Mouse (Mus musculus): ENCODE data around the gene Cadm1. TPM values are rescaled to one million over a fixed set of nuclear protein-coding genes. Genes with fewer than 3 reads are reported as not detected.

Gene Cadm1
- polyA plus RNA-seq, 1 experiment from 2014 or later = 41.3 TPM

- H3K4me1 ChIP-seq (ENCODE audit: control insufficient read depth, insufficient read depth, low read length) = peaks cover 3% of the 10 kb centered on the region; the same call in 1 of the 2 replicates
- H3K27ac ChIP-seq (ENCODE audit: low read length) = no peak overlapping the region
- no peak for ATAC-seq (ENCODE audit: insufficient read depth, low FRiP score)
- H3K4me2 ChIP-seq (ENCODE audit: low read depth, low read length) = no peak overlapping the region
- no peaks in the 10 kb centered on the region for H3K9me3 ChIP-seq (replicated peaks; ENCODE audit: control insufficient read depth, low read length)
- H3K27me3 ChIP-seq (ENCODE audit: control insufficient read depth, insufficient read depth, low read length) = no peaks in the 10 kb centered on the region
- H3K9ac ChIP-seq (ENCODE audit: low read length) = no peak overlapping the region
- H3K4me3 ChIP-seq (replicated peaks; ENCODE audit: low read length) = no peak overlapping the region
- H3K36me3 ChIP-seq (ENCODE audit: control insufficient read depth, insufficient read depth, low read length) = no peaks in the 10 kb centered on the region
- 62% methylated on average over 4 of the region's 4 CpGs for WGBS
Measured at GRCm38 (mm10) chr9:47652936-47653335, 123.0 kb downstream of the Cadm1 start.

- Histone ChIP-seq H3K4me1 (ENCODE audit: control insufficient read depth, insufficient read depth, low read length) (no peaks in the 10 kb centered on the region), H3K4me3 (replicated peaks; ENCODE audit: low read length) (no peak overlapping the region), H3K9ac (ENCODE audit: low read length) (no peak overlapping the region), H3K4me2 (ENCODE audit: low read depth, low read length) (no peak overlapping the region), H3K9me3 (replicated peaks; ENCODE audit: control insufficient read depth, low read length) (no peaks in the 10 kb centered on the region), H3K27ac (ENCODE audit: low read length) (no peak overlapping the region), H3K27me3 (ENCODE audit: control insufficient read depth, insufficient read depth, low read length) (no peaks in the 10 kb centered on the region), H3K36me3 (ENCODE audit: control insufficient read depth, insufficient read depth, low read length) (no peaks in the 10 kb centered on the region)
- no peak for ATAC-seq (ENCODE audit: insufficient read depth, low FRiP score)
- WGBS = 81% methylated on average over 6 of the region's 6 CpGs
Measured at GRCm38 (mm10) chr9:47659366-47660090, 129.6 kb downstream of the Cadm1 start.

GRCm38 (mm10) chr9:47661611-47662010, 131.6 kb downstream of the Cadm1 start:
- Histone ChIP-seq H3K4me2 (ENCODE audit: low read depth, low read length) (no peak overlapping the region), H3K36me3 (ENCODE audit: control insufficient read depth, insufficient read depth, low read length) (no peaks in the 10 kb centered on the region), H3K9ac (ENCODE audit: low read length) (no peak overlapping the region), H3K27me3 (ENCODE audit: control insufficient read depth, insufficient read depth, low read length) (no peaks in the 10 kb centered on the region), H3K4me3 (replicated peaks; ENCODE audit: low read length) (no peak overlapping the region), H3K9me3 (replicated peaks; ENCODE audit: control insufficient read depth, low read length) (no peaks in the 10 kb centered on the region), H3K27ac (ENCODE audit: low read length) (no peak overlapping the region), H3K4me1 (ENCODE audit: control insufficient read depth, insufficient read depth, low read length) (no peaks in the 10 kb centered on the region)
- 84% methylated on average over 7 of the region's 7 CpGs for WGBS
- no peak for ATAC-seq (ENCODE audit: insufficient read depth, low FRiP score)

- Histone ChIP-seq H3K9ac (ENCODE audit: low read length) (no peak overlapping the region), H3K4me2 (ENCODE audit: low read depth, low read length) (no peak overlapping the region), H3K9me3 (replicated peaks; ENCODE audit: control insufficient read depth, low read length) (no peaks in the 10 kb centered on the region), H3K27ac (ENCODE audit: low read length) (no peak overlapping the region), H3K27me3 (ENCODE audit: control insufficient read depth, insufficient read depth, low read length) (0 out of 2 replicates have a peak, but pooled peaks cover 3% of the 10 kb centered on the region), H3K36me3 (ENCODE audit: control insufficient read depth, insufficient read depth, low read length) (no peaks in the 10 kb centered on the region), H3K4me1 (ENCODE audit: control insufficient read depth, insufficient read depth, low read length) (no peaks in the 10 kb centered on the region), H3K4me3 (replicated peaks; ENCODE audit: low read length) (no peak overlapping the region)
- no peak for ATAC-seq (ENCODE audit: insufficient read depth, low FRiP score)
- 66% methylated on average over 4 of the region's 4 CpGs for WGBS
Measured at GRCm38 (mm10) chr9:47669206-47669605, 139.2 kb downstream of the Cadm1 start.

- WGBS = 68% methylated on average over 11 of the region's 11 CpGs
- H3K9ac ChIP-seq (ENCODE audit: low read length) = no peak overlapping the region
- ATAC-seq (ENCODE audit: insufficient read depth, low FRiP score) = no peak
- no peaks in the 10 kb centered on the region for H3K36me3 ChIP-seq (ENCODE audit: control insufficient read depth, insufficient read depth, low read length)
- no peak overlapping the region for H3K4me2 ChIP-seq (ENCODE audit: low read depth, low read length)
- H3K4me3 ChIP-seq (replicated peaks; ENCODE audit: low read length) = no peak overlapping the region
- no peak overlapping the region for H3K27ac ChIP-seq (ENCODE audit: low read length)
- H3K9me3 ChIP-seq (replicated peaks; ENCODE audit: control insufficient read depth, low read length) = no peaks in the 10 kb centered on the region
- 0 out of 2 replicates have a peak, but pooled peaks cover 3% of the 10 kb centered on the region for H3K27me3 ChIP-seq (ENCODE audit: control insufficient read depth, insufficient read depth, low read length)
- H3K4me1 ChIP-seq (ENCODE audit: control insufficient read depth, insufficient read depth, low read length) = peaks cover 6% of the 10 kb centered on the region; the same call in 1 of the 2 replicates
Measured at GRCm38 (mm10) chr9:47671617-47672016, 141.6 kb downstream of the Cadm1 start.

GRCm38 (mm10) chr9:47674766-47675713, 145.1 kb downstream of the Cadm1 start:
- Histone ChIP-seq H3K9ac (ENCODE audit: low read length) (no peak overlapping the region), H3K4me1 (ENCODE audit: control insufficient read depth, insufficient read depth, low read length) (peaks cover 6% of the 10 kb centered on the region; the same call in 1 of the 2 replicates), H3K36me3 (ENCODE audit: control insufficient read depth, insufficient read depth, low read length) (no peaks in the 10 kb centered on the region), H3K27ac (ENCODE audit: low read length) (no peak overlapping the region), H3K27me3 (ENCODE audit: control insufficient read depth, insufficient read depth, low read length) (peaks cover 3% of the 10 kb centered on the region; the same call in 1 of the 2 replicates), H3K9me3 (replicated peaks; ENCODE audit: control insufficient read depth, low read length) (no peaks in the 10 kb centered on the region), H3K4me3 (replicated peaks; ENCODE audit: low read length) (no peak overlapping the region), H3K4me2 (ENCODE audit: low read depth, low read length) (no peak overlapping the region)
- WGBS = 45% methylated on average over 11 of the region's 11 CpGs
- peak; percentile 72; the same call in 1 of the 2 replicates for ATAC-seq (ENCODE audit: insufficient read depth, low FRiP score)

GRCm38 (mm10) chr9:47686881-47687280, 156.9 kb downstream of the Cadm1 start:
- Histone ChIP-seq H3K9ac (ENCODE audit: low read length) (no peak overlapping the region), H3K4me3 (replicated peaks; ENCODE audit: low read length) (no peak overlapping the region)
- 80% methylated on average over 2 of the region's 2 CpGs for WGBS

GRCm38 (mm10) chr9:47687604-47688003, 157.6 kb downstream of the Cadm1 start:
- H3K4me2 ChIP-seq (ENCODE audit: low read depth, low read length) = no peak overlapping the region
- no peak overlapping the region for H3K27ac ChIP-seq (ENCODE audit: low read length)
- no peaks in the 10 kb centered on the region for H3K27me3 ChIP-seq (ENCODE audit: control insufficient read depth, insufficient read depth, low read length)
- no peak overlapping the region for H3K4me3 ChIP-seq (replicated peaks; ENCODE audit: low read length)
- no peak for ATAC-seq (ENCODE audit: insufficient read depth, low FRiP score)
- WGBS = 75% methylated on average over 5 of the region's 5 CpGs
- no peak overlapping the region for H3K9ac ChIP-seq (ENCODE audit: low read length)
- no peaks in the 10 kb centered on the region for H3K9me3 ChIP-seq (replicated peaks; ENCODE audit: control insufficient read depth, low read length)
- H3K36me3 ChIP-seq (ENCODE audit: control insufficient read depth, insufficient read depth, low read length) = no peaks in the 10 kb centered on the region
- peaks cover 18% of the 10 kb centered on the region for H3K4me1 ChIP-seq (ENCODE audit: control insufficient read depth, insufficient read depth, low read length)

More at GRCm38 (mm10) chr9:47686881-47687280, 156.9 kb downstream of the Cadm1 start:
- no peak for ATAC-seq (ENCODE audit: insufficient read depth, low FRiP score)
- H3K9me3 ChIP-seq (replicated peaks; ENCODE audit: control insufficient read depth, low read length) = no peaks in the 10 kb centered on the region
- H3K27me3 ChIP-seq (ENCODE audit: control insufficient read depth, insufficient read depth, low read length) = no peaks in the 10 kb centered on the region
- peaks cover 18% of the 10 kb centered on the region for H3K4me1 ChIP-seq (ENCODE audit: control insufficient read depth, insufficient read depth, low read length)
- no peak overlapping the region for H3K4me2 ChIP-seq (ENCODE audit: low read depth, low read length)
- no peaks in the 10 kb centered on the region for H3K36me3 ChIP-seq (ENCODE audit: control insufficient read depth, insufficient read depth, low read length)
- no peak overlapping the region for H3K27ac ChIP-seq (ENCODE audit: low read length)

GRCm38 (mm10) chr9:47688297-47688696, 158.3 kb downstream of the Cadm1 start:
- 15% methylated on average over 10 of the region's 10 CpGs for WGBS
- no peaks in the 10 kb centered on the region for H3K27me3 ChIP-seq (ENCODE audit: control insufficient read depth, insufficient read depth, low read length)

More at GRCm38 (mm10) chr9:47688297-47688696, 158.3 kb downstream of the Cadm1 start:
- Histone ChIP-seq H3K27ac (ENCODE audit: low read length) (no peak overlapping the region), H3K4me2 (ENCODE audit: low read depth, low read length) (peak overlapping the region; percentile 7), H3K4me3 (replicated peaks; ENCODE audit: low read length) (no peak overlapping the region), H3K4me1 (ENCODE audit: control insufficient read depth, insufficient read depth, low read length) (peaks cover 18% of the 10 kb centered on the region), H3K9me3 (replicated peaks; ENCODE audit: control insufficient read depth, low read length) (no peaks in the 10 kb centered on the region), H3K36me3 (ENCODE audit: control insufficient read depth, insufficient read depth, low read length) (no peaks in the 10 kb centered on the region), H3K9ac (ENCODE audit: low read length) (no peak overlapping the region)
- ATAC-seq (ENCODE audit: insufficient read depth, low FRiP score) = no peak

All from stomach, embryonic 16.5 days (tissue).